Comparison of ENCODE assay signal across 16 mouse cellular contexts in genomic region chr1:172785322-172785721, GRCm38 (mm10).
"Had no signal": no experiment of that assay in that cellular context is flagged by ENCODE, and none has a peak within 500 bp of the region (broad histone marks: within the 10 kb centered on the region; RNA-seq: fewer than 3 reads in every experiment).

No protein-coding gene starts in this region.

- H3K36me3 ChIP-seq: kidney, embryonic 15.5 days; limb, embryonic 12.5 days; limb, embryonic 15.5 days; midbrain, embryonic 12.5 days had no signal

- ATAC-seq: hindbrain, postnatal 0 days; inflammation-experienced regulatory T-cells, adult 6 months; lung, postnatal 0 days; midbrain, embryonic 16.5 days had no signal

- H3K9me3 ChIP-seq: kidney, embryonic 15.5 days; limb, embryonic 12.5 days; limb, embryonic 15.5 days; midbrain, embryonic 12.5 days had no signal

- H3K27ac ChIP-seq: hindbrain, postnatal 0 days; kidney, embryonic 15.5 days; limb, embryonic 12.5 days; limb, embryonic 15.5 days; midbrain, embryonic 12.5 days; stomach, postnatal 0 days had no signal

- H3K4me2 ChIP-seq: kidney, embryonic 15.5 days; limb, embryonic 12.5 days; limb, embryonic 15.5 days; lung, embryonic 14.5 days; midbrain, embryonic 12.5 days had no signal

- H3K4me3 ChIP-seq: kidney, embryonic 15.5 days; limb, embryonic 12.5 days; limb, embryonic 15.5 days; midbrain, embryonic 12.5 days had no signal

- H3K9ac ChIP-seq: kidney, embryonic 15.5 days; limb, embryonic 12.5 days; limb, embryonic 15.5 days; lung, embryonic 14.5 days; midbrain, embryonic 12.5 days had no signal

- H3K27me3 ChIP-seq: kidney, embryonic 15.5 days; limb, embryonic 12.5 days; limb, embryonic 15.5 days; midbrain, embryonic 12.5 days had no signal

- H3K4me1 ChIP-seq: kidney, embryonic 15.5 days; limb, embryonic 12.5 days; limb, embryonic 15.5 days; midbrain, embryonic 12.5 days had no signal

- DNase-seq: kidney, postnatal 14 days; kidney, postnatal 4 days; left cerebral cortex, postnatal 4 days; lung, embryonic 14.5 days; thymus, adult 2 months; thymus, postnatal 14 days; thymus, postnatal 4 days had no signal
